Mouse (Mus musculus): ENCODE measurements around the gene Slc35g3. TPM values are rescaled to one million over a fixed set of nuclear protein-coding genes. Genes with fewer than 3 reads are reported as not detected.
"Not testable (repeated sequence)": the region's sequence is repeated elsewhere in the genome, so short reads cannot be mapped to it uniquely, and the experiment has no call there.

The Slc35g3 gene
- polyA plus RNA-seq, 1 experiment: not detected

GRCm38 (mm10) chr11:69751635-69752034 is 10.1 kb downstream of the Slc35g3 start:
- Histone ChIP-seq H3K4me3 (ENCODE audit: insufficient read depth, low read depth, low read length) (no peak overlapping the region), H3K4me1 (ENCODE audit: control insufficient read depth, insufficient read depth, insufficient read length, low read length) (0 out of 2 replicates have a peak, but pooled peaks cover 3% of the 10 kb centered on the region), H3K27ac (replicated peaks; ENCODE audit: low read depth, low read length) (no peak overlapping the region)

DNA sequence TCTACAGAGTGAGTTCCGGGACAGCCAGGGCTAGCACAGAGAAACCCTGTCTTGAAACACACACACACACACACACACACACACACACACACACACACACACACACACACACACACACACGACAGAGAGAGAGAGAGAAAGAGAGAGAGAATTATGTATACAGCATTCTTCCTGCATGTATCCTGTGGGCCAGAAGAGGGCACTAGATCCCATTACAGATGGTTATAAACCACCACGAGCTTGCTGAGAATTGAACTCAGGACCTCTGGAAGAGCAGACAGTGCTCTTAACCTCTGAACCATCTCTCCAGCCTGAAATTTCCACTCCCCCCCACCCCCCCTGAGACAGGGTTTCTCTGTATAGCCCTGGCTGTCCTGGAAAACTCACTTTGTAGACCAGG is 30.4 kb downstream of the Slc35g3 start:
- H3K4me1 ChIP-seq (ENCODE audit: control insufficient read depth, insufficient read depth, insufficient read length, low read length); H3K4me3 ChIP-seq (ENCODE audit: insufficient read depth, low read depth, low read length); H3K27ac ChIP-seq (replicated peaks; ENCODE audit: low read depth, low read length): not testable (repeated sequence)

DNA sequence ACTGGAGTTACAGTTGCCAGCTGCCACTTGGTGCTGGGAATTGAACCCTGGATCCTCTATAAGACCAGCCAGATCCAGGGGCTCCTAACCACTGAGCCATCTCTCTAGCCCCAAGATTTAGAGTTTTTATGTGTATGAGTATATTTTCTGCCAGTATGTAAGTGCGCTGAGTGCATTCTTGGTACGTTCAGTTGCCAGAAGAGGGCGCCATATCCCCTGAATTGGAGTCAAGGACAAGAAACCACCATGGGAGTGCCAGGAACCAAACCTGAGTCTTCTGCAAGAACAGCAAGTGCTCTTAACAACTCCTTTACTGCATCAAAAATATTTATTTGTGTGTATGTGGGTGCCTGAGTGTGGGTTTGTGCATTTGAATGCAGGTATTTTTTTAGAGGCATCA is 32.7 kb downstream of the Slc35g3 start:
- H3K4me1 ChIP-seq (ENCODE audit: control insufficient read depth, insufficient read depth, insufficient read length, low read length): no peaks in the 10 kb centered on the region; the same call in 1 of the 2 replicates
- H3K27ac ChIP-seq (replicated peaks; ENCODE audit: low read depth, low read length): no peak overlapping the region
- no peak overlapping the region for H3K4me3 ChIP-seq (ENCODE audit: insufficient read depth, low read depth, low read length)

GRCm38 (mm10) chr11:69725951-69726350 is 35.8 kb downstream of the Slc35g3 start:
- Histone ChIP-seq H3K4me1 (ENCODE audit: control insufficient read depth, insufficient read depth, insufficient read length, low read length) (no peaks in the 10 kb centered on the region; the same call in 1 of the 2 replicates), H3K4me3 (ENCODE audit: insufficient read depth, low read depth, low read length) (no peak overlapping the region), H3K27ac (replicated peaks; ENCODE audit: low read depth, low read length) (no peak overlapping the region)

- Histone ChIP-seq H3K27ac (replicated peaks; ENCODE audit: low read depth, low read length) (no peak overlapping the region), H3K4me3 (ENCODE audit: insufficient read depth, low read depth, low read length) (no peak overlapping the region), H3K4me1 (ENCODE audit: control insufficient read depth, insufficient read depth, insufficient read length, low read length) (no peaks in the 10 kb centered on the region)
These were observed 38.7 kb downstream of the Slc35g3 start for GRCm38 (mm10) chr11:69723074-69723473.

DNA sequence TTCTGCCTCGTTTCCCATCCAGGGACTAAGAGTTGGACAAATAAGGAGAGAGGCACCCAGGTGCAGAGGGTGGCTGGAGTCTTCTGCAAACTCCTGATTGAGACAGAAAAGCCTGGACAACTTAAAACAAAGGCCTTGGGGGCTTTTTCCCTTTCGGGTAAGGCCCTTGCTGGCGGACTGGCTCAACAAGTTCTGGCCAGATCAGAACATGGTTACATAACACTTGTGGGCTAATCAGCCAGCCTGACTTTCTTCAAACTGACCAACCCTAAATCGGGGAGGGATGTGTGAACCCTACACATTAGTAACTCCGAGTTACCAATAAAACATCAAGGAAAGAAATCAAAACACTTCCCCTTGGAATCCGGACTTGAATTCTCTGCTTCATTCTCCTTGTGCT is 40.9 kb downstream of the Slc35g3 start:
- Histone ChIP-seq H3K27ac (replicated peaks; ENCODE audit: low read depth, low read length) (no peak overlapping the region), H3K4me1 (ENCODE audit: control insufficient read depth, insufficient read depth, insufficient read length, low read length) (no peaks in the 10 kb centered on the region), H3K4me3 (ENCODE audit: insufficient read depth, low read depth, low read length) (no peak overlapping the region)

GRCm38 (mm10) chr11:69719423-69719822 is 42.3 kb downstream of the Slc35g3 start:
- Histone ChIP-seq H3K27ac (replicated peaks; ENCODE audit: low read depth, low read length) (no peak overlapping the region), H3K4me1 (ENCODE audit: control insufficient read depth, insufficient read depth, insufficient read length, low read length) (no peaks in the 10 kb centered on the region), H3K4me3 (ENCODE audit: insufficient read depth, low read depth, low read length) (no peak overlapping the region)

DNA sequence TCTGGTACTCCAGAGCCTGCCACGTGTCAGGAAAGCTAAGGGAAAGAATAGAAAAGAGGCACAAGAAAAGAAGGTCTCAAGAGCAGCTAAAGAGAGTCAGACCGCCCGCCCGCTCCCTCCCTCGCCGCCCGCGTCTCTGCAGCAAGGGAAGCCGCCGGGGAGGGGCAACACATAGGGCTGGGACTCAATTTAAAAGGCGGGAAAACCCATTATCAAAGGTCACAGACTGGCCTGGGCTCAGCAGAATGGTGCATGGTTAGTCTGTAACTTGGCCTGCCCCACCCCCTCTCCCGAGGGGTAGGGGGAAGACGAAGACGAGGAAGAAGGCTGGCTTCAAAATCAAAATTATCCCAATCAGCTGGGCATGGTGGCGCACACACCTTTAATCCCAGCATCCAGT is 43.1 kb downstream of the Slc35g3 start:
- Histone ChIP-seq H3K4me3 (ENCODE audit: insufficient read depth, low read depth, low read length) (no peak overlapping the region), H3K4me1 (ENCODE audit: control insufficient read depth, insufficient read depth, insufficient read length, low read length) (no peaks in the 10 kb centered on the region), H3K27ac (replicated peaks; ENCODE audit: low read depth, low read length) (no peak overlapping the region)

GRCm38 (mm10) chr11:69716953-69717352 is 44.8 kb downstream of the Slc35g3 start:
- no peak overlapping the region for H3K4me3 ChIP-seq (ENCODE audit: insufficient read depth, low read depth, low read length)
- H3K4me1 ChIP-seq (ENCODE audit: control insufficient read depth, insufficient read depth, insufficient read length, low read length): no peaks in the 10 kb centered on the region

GRCm38 (mm10) chr11:69715929-69716328 is 45.8 kb downstream of the Slc35g3 start:
- H3K4me1 ChIP-seq (ENCODE audit: control insufficient read depth, insufficient read depth, insufficient read length, low read length): no peaks in the 10 kb centered on the region
- H3K27ac ChIP-seq (replicated peaks; ENCODE audit: low read depth, low read length): no peak overlapping the region
- H3K4me3 ChIP-seq (ENCODE audit: insufficient read depth, low read depth, low read length): no peak overlapping the region

More at GRCm38 (mm10) chr11:69716953-69717352, 44.8 kb downstream of the Slc35g3 start:
- no peak overlapping the region for H3K27ac ChIP-seq (replicated peaks; ENCODE audit: low read depth, low read length)

GRCm38 (mm10) chr11:69715482-69715881 is 46.3 kb downstream of the Slc35g3 start:
- Histone ChIP-seq H3K27ac (replicated peaks; ENCODE audit: low read depth, low read length) (no peak overlapping the region), H3K4me1 (ENCODE audit: control insufficient read depth, insufficient read depth, insufficient read length, low read length) (no peaks in the 10 kb centered on the region), H3K4me3 (ENCODE audit: insufficient read depth, low read depth, low read length) (no peak overlapping the region)

DNA sequence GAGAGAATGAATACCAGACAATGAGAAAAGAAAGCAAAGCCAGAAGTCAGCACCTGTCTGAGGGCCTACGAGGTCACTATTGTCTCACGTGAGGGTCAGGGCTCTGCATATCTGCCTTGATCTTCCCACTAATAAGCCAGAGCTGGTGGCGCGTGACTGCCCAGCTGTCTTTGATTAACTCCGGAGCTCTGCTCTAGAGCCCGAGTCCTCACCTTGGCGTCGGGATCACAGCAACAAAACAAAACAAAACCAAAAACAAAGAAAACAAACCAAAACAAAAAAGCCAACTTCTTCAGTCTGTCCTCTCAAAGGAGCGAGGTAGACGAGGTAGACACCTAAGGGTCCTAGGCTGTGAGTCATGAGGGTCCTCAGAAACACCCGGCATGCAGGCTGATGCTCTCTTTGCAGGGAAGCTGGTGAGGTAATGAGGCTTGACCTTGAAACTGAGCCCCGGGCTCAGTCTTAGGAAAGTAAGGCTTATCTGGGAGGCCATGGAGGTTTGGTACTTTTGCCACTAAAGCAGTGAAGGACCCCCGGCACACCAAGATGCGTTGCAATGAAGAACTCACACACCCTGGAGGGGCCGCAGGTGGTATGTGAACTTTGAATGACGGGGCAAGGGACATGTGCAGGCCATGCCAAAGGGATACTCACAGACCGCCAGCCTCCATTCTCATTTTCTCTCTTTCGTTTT is 47.0 kb downstream of the Slc35g3 start:
- no peaks in the 10 kb centered on the region for H3K4me1 ChIP-seq (ENCODE audit: control insufficient read depth, insufficient read depth, insufficient read length, low read length)
- no peak overlapping the region for H3K27ac ChIP-seq (replicated peaks; ENCODE audit: low read depth, low read length)
- no peak overlapping the region for H3K4me3 ChIP-seq (ENCODE audit: insufficient read depth, low read depth, low read length)

GRCm38 (mm10) chr11:69712954-69713672 is 48.7 kb downstream of the Slc35g3 start:
- Histone ChIP-seq H3K27ac (replicated peaks; ENCODE audit: low read depth, low read length) (no peak overlapping the region), H3K4me3 (ENCODE audit: insufficient read depth, low read depth, low read length) (no peak overlapping the region), H3K4me1 (ENCODE audit: control insufficient read depth, insufficient read depth, insufficient read length, low read length) (no peaks in the 10 kb centered on the region)

GRCm38 (mm10) chr11:69711082-69711481 is 50.7 kb downstream of the Slc35g3 start:
- Histone ChIP-seq H3K4me1 (ENCODE audit: control insufficient read depth, insufficient read depth, insufficient read length, low read length) (no peaks in the 10 kb centered on the region), H3K4me3 (ENCODE audit: insufficient read depth, low read depth, low read length) (no peak overlapping the region), H3K27ac (replicated peaks; ENCODE audit: low read depth, low read length) (no peak overlapping the region)

GRCm38 (mm10) chr11:69710470-69710869 is 51.3 kb downstream of the Slc35g3 start:
- Histone ChIP-seq H3K27ac (replicated peaks; ENCODE audit: low read depth, low read length) (no peak overlapping the region), H3K4me3 (ENCODE audit: insufficient read depth, low read depth, low read length) (no peak overlapping the region), H3K4me1 (ENCODE audit: control insufficient read depth, insufficient read depth, insufficient read length, low read length) (no peaks in the 10 kb centered on the region)
